Mouse (Mus musculus) CH12.LX (cell line): ENCODE measurements around the gene Pkd2l1. TPM values are rescaled to one million over a fixed set of nuclear protein-coding genes. Genes with fewer than 3 reads are reported as not detected.

ENCODE experiments used
- DNase-seq: peaks from one replicate; pipeline ENCODE4 v3.0.0-alpha.2; 2013; ENCODE audit errors: extremely low read depth
- H3K27ac ChIP-seq: 2 replicates; pipeline ENCODE4 v1.5.1; 2012; ENCODE audit warnings: low read depth, mild to moderate bottlenecking, control low read depth, moderate library complexity; ENCODE audit not compliant: insufficient read depth
- H3K27me3 ChIP-seq: replicated peaks from 2 replicates; pipeline ENCODE3; 2012; ENCODE audit warnings: inconsistent platforms
- H3K36me3 ChIP-seq, 2 experiments: replicated peaks in 1 of 2; 2 replicates each; pipeline versions ENCODE3 to v1.6.1; 2012; ENCODE audit warnings: inconsistent platforms in 1 of 2, low read length in 1 of 2, mild to moderate bottlenecking in 1 of 2, mixed read lengths in 1 of 2, moderate library complexity in 1 of 2; ENCODE audit not compliant: control insufficient read depth in 1 of 2, insufficient read depth in 1 of 2
- H3K4me1 ChIP-seq, 2 experiments: 2 replicates each; pipeline ENCODE4 v1.6.1; 2012; ENCODE audit warnings: inconsistent platforms in 1 of 2, moderate library complexity in 1 of 2; ENCODE audit not compliant: insufficient read depth in 2 of 2, control insufficient read depth in 1 of 2
- H3K4me2 ChIP-seq: 2 replicates; pipeline ENCODE4 v1.6.1; 2012; ENCODE audit warnings: low read depth, mild to moderate bottlenecking, control low read depth; ENCODE audit not compliant: poor library complexity, insufficient read depth, severe bottlenecking
- H3K4me3 ChIP-seq, 3 experiments: fragments of 150-350 bp in 1 of 3; sonication (generic) in 1 of 3; replicated peaks in 1 of 3; 2 replicates each; pipeline versions ENCODE3 to v1.5.1; 2011 to 2012; ENCODE audit warnings: low read depth in 2 of 3, low read length in 2 of 3, mild to moderate bottlenecking in 2 of 3, moderate library complexity in 2 of 3, control low read depth in 1 of 3, improper control_type of control experiment in 1 of 3, inconsistent platforms in 1 of 3, mixed read lengths in 1 of 3; ENCODE audit not compliant: poor library complexity in 1 of 3
- H3K79me2 ChIP-seq: replicated peaks from 2 replicates; pipeline ENCODE4 v1.6.1; 2012; ENCODE audit warnings: mild to moderate bottlenecking, moderate library complexity; ENCODE audit not compliant: control insufficient read depth, poor library complexity, insufficient read depth, severe bottlenecking; ENCODE audit errors: extremely low read depth
- H3K9ac ChIP-seq: 2 replicates; pipeline ENCODE4 v1.6.1; 2012; ENCODE audit warnings: low read depth, mild to moderate bottlenecking, control low read depth, moderate library complexity; ENCODE audit not compliant: insufficient read depth
- H3K9me3 ChIP-seq: replicated peaks from 2 replicates; pipeline ENCODE3; 2012; ENCODE audit warnings: low read length, inconsistent platforms, mixed read lengths
- BHLHE40 ChIP-seq: IDR thresholded peaks from 2 replicates; pipeline ENCODE4 v1.6.1; 2011; ENCODE audit warnings: mild to moderate bottlenecking, low read depth, low read length, improper control_type of control experiment
- CHD2 ChIP-seq: IDR thresholded peaks from 2 replicates; pipeline ENCODE4 v1.6.1; 2011; ENCODE audit warnings: low read length, improper control_type of control experiment
- CTCF ChIP-seq, 2 experiments: IDR thresholded peaks in 1 of 2; conservative IDR thresholded peaks in 1 of 2; 2 replicates each; pipeline ENCODE4 v1.5.1; 2011 to 2012; ENCODE audit warnings: low read depth in 2 of 2, low read length in 2 of 2, improper control_type of control experiment in 1 of 2, inconsistent platforms in 1 of 2, mild to moderate bottlenecking in 1 of 2, moderate library complexity in 1 of 2
- ELF1 ChIP-seq: IDR thresholded peaks from 2 replicates; pipeline ENCODE4 v1.6.1; 2014; ENCODE audit warnings: low read depth, mild to moderate bottlenecking, inconsistent platforms, low read length, improper control_type of control experiment
- GABPA ChIP-seq: IDR thresholded peaks from 2 replicates; pipeline ENCODE4 v1.6.1; 2012; ENCODE audit warnings: low read depth, low read length, improper control_type of control experiment, inconsistent platforms; ENCODE audit not compliant: insufficient replicate concordance
- HCFC1 ChIP-seq: IDR thresholded peaks from 2 replicates; pipeline ENCODE4 v1.6.1; 2012; ENCODE audit warnings: low read depth, mild to moderate bottlenecking, inconsistent platforms, low read length, improper control_type of control experiment
- IRF4 ChIP-seq: IDR thresholded peaks from 2 replicates; pipeline ENCODE4 v1.6.1; 2014; ENCODE audit warnings: low read depth, mild to moderate bottlenecking, inconsistent platforms, low read length, improper control_type of control experiment
- JUN ChIP-seq: IDR thresholded peaks from 2 replicates; pipeline ENCODE4 v1.6.1; 2011; ENCODE audit warnings: low read depth, mild to moderate bottlenecking, low read length, improper control_type of control experiment, moderate library complexity; ENCODE audit not compliant: insufficient read depth
- JUND ChIP-seq: conservative IDR thresholded peaks from 2 replicates; pipeline ENCODE4 v1.6.1; 2011; ENCODE audit warnings: low read depth, low read length, improper control_type of control experiment
- KAT2A ChIP-seq: IDR thresholded peaks from 2 replicates; pipeline ENCODE4 v1.6.1; 2012; ENCODE audit warnings: low read length, improper control_type of control experiment, inconsistent platforms; ENCODE audit not compliant: insufficient replicate concordance
- MAFK ChIP-seq: IDR thresholded peaks from 2 replicates; pipeline ENCODE4 v1.6.1; 2011; ENCODE audit warnings: low read length, improper control_type of control experiment; ENCODE audit not compliant: insufficient replicate concordance
- NELFE ChIP-seq: IDR thresholded peaks from 2 replicates; pipeline ENCODE4 v1.6.1; 2011; ENCODE audit warnings: low read depth, low read length, improper control_type of control experiment
- POLR2AphosphoS2 ChIP-seq: IDR thresholded peaks from 2 replicates; pipeline ENCODE4 v1.6.1; 2011; ENCODE audit warnings: low read depth, low read length, improper control_type of control experiment
- SIN3A ChIP-seq: IDR thresholded peaks from 2 replicates; pipeline ENCODE4 v1.6.1; 2012; ENCODE audit warnings: low read length, improper control_type of control experiment, inconsistent platforms
- SMC3 ChIP-seq: IDR thresholded peaks from 2 replicates; pipeline ENCODE4 v1.6.1; 2011; ENCODE audit warnings: low read depth, low read length, improper control_type of control experiment
- TBP ChIP-seq: conservative IDR thresholded peaks from 2 replicates; pipeline ENCODE4 v1.6.1; 2011; ENCODE audit warnings: low read depth, low read length, improper control_type of control experiment
- USF2 ChIP-seq: conservative IDR thresholded peaks from 2 replicates; pipeline ENCODE4 v1.6.1; 2011; ENCODE audit warnings: low read depth, low read length, improper control_type of control experiment
- ZC3H11A ChIP-seq: IDR thresholded peaks from 2 replicates; pipeline ENCODE4 v1.6.1; 2012; ENCODE audit warnings: low read depth, mild to moderate bottlenecking, inconsistent platforms, low read length, improper control_type of control experiment
- ZKSCAN1 ChIP-seq: IDR thresholded peaks from 2 replicates; pipeline ENCODE4 v1.6.1; 2012; ENCODE audit warnings: low read depth, inconsistent platforms, low read length, improper control_type of control experiment, borderline replicate concordance
- ZNF384 ChIP-seq: IDR thresholded peaks from 2 replicates; pipeline ENCODE4 v1.6.1; 2012; ENCODE audit warnings: low read depth, low read length, improper control_type of control experiment, inconsistent platforms
- dilution Hi-C: fragments of 300-500 bp; cut with MboI; formaldehyde crosslinking; loops from 2 replicates; pipeline ENCODE4 v1.14.3; 2020; ENCODE audit warnings: low sequenced_read_pairs; ENCODE audit not compliant: extremely low pct_unique_long_range_greater_than_20kb, extremely low pct_ligation_motif_present
- in situ Hi-C: fragments of 300-500 bp; cut with MboI; formaldehyde crosslinking; loops from 3 replicates; pipeline ENCODE4 v1.14.3; 2019; ENCODE audit warnings: low sequenced_read_pairs, low pct_ligation_motif_present, low pct_unique_long_range_greater_than_20kb, mixed read lengths
- polyA plus RNA-seq: library from polyadenylated mRNA; unstranded; fragments of >175 nt; gene quantifications from 2 replicates; pipeline ENCODE4 v1.2.1, GENCODE M21; 2012; ENCODE audit warnings: low read depth; ENCODE audit not compliant: insufficient read length
- total RNA-seq, 2 experiments: library from RNA; depleted of rRNA; stranded (reverse); fragments of 300-350 nt in 1 of 2; fragments of >200 nt in 1 of 2; gene quantifications; 2 replicates each; pipeline ENCODE4 v1.2.3; 2012 to 2014

Pkd2l1 gene
- total and polyA plus RNA-seq, 3 experiments: 0.04 to 0.07 TPM; not detected in 1

DNA sequence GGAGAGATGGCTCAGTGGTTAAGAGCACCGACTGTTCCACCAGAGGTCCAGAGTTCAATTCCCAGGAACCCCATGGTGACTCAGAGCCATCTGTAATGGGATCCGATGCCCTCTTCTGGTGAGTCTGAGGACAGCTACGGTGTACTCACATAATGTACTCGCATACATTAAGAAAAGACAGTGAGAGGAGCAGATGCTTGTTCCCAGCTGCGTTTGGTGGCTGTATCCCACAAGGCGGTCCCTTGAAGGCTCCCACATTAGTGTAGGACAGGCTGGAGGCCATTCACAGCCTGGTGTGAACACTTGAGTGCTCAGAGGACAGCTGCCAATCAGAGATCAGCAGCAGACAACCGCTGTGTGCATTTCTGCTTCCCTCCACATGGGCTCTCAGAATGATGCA is 80.5 kb downstream of the Pkd2l1 start:
- Histone ChIP-seq H3K79me2 (peaks cover 5% of the 10 kb centered on the region), H3K9me3 (no peaks in the 10 kb centered on the region), H3K4me3 (no peak overlapping the region), H3K27me3 (no peaks in the 10 kb centered on the region), H3K36me3 (peaks cover 35 to 73% of the 10 kb centered on the region in 2 experiments), H3K4me2 (no peak overlapping the region), H3K9ac (no peak overlapping the region), H3K4me1 (peaks cover 12 to 25% of the 10 kb centered on the region in 2 experiments), H3K27ac (no peak overlapping the region)
- no peak for DNase-seq
- in situ Hi-C loops (no loop called here), dilution Hi-C loops (no loop called here)
- no peak for TF ChIP-seq ZKSCAN1
- TF ChIP-seq HCFC1: no peak
- no peak for TF ChIP-seq ZC3H11A
- TF ChIP-seq IRF4: no peak
- no peak for TF ChIP-seq POLR2AphosphoS2
- peak in 1 of 2 experiments; percentile 45; a peak in 2 of 4 replicates for TF ChIP-seq CTCF (conservative IDR thresholded peaks at IDR 0.05 in 1 of 2, IDR thresholded peaks at IDR 0.05 in 1 of 2; ENCODE audit: low read depth in 2 of 2, low read length in 2 of 2)
- TF ChIP-seq SMC3: no peak; the same call in 1 of the 2 replicates

DNA sequence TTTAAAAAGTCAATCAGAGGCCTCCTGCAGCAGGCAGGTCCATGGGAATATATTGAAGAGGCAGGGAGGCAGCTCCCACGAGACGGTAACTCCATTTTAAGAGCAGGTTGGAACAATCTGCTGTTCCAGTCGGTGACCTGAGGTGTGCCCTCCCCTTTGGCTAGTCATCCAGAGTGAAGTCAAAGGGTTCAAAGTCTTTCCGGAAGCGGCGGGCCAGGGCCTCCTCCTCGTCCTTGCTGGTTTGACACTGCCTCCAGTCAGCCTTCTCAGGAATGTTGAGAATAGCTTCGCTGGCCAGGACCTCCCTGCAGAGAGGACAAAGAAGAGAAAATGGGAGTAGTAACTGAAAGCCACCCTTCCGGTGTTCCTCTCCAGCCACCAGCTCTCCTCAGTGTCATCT is 81.9 kb downstream of the Pkd2l1 start:
- TF ChIP-seq JUN: no peak
- TF ChIP-seq GABPA: no peak
- no peak for TF ChIP-seq ELF1
- TF ChIP-seq IRF4: no peak
- no peak for TF ChIP-seq ZNF384
- no peak for TF ChIP-seq KAT2A
- TF ChIP-seq TBP: no peak
- no peak for TF ChIP-seq MAFK
- TF ChIP-seq CTCF (conservative IDR thresholded peaks at IDR 0.05 in 1 of 2, IDR thresholded peaks at IDR 0.05 in 1 of 2; ENCODE audit: low read depth in 2 of 2, low read length in 2 of 2): no peak
- TF ChIP-seq SMC3: no peak
- no peak for TF ChIP-seq ZKSCAN1
- no peak for TF ChIP-seq ZC3H11A
- no peak for TF ChIP-seq CHD2
- TF ChIP-seq SIN3A: no peak
- no peak for TF ChIP-seq JUND
- no peak for TF ChIP-seq BHLHE40
- no peak for TF ChIP-seq USF2
- no peak for TF ChIP-seq NELFE
- Histone ChIP-seq H3K36me3 (peaks cover 28 to 64% of the 10 kb centered on the region in 2 experiments), H3K27me3 (no peaks in the 10 kb centered on the region), H3K4me1 (peaks cover 6 to 22% of the 10 kb centered on the region in 2 experiments), H3K9ac (no peak overlapping the region), H3K9me3 (no peaks in the 10 kb centered on the region), H3K27ac (no peak overlapping the region), H3K79me2 (peaks cover 18% of the 10 kb centered on the region), H3K4me2 (no peak overlapping the region), H3K4me3 (no peak overlapping the region)
- in situ Hi-C loops: no loop called here
- no peak for DNase-seq
- dilution Hi-C loops: no loop called here
